Mouse (Mus musculus) layer of hippocampus, adult 11-12 months (tissue): ENCODE measurements at regions not wholly inside any gene's neighbourhood (a gene's known extent, or its start where the extent isn't known, plus 50 kb on each side); places are given as distances from the start of the nearest gene placed in this dataset.

Experiments used
- DNase-seq: peaks from one replicate; pipeline ENCODE4 v3.0.0; 2022; ENCODE audit warnings: low spot score

DNA sequence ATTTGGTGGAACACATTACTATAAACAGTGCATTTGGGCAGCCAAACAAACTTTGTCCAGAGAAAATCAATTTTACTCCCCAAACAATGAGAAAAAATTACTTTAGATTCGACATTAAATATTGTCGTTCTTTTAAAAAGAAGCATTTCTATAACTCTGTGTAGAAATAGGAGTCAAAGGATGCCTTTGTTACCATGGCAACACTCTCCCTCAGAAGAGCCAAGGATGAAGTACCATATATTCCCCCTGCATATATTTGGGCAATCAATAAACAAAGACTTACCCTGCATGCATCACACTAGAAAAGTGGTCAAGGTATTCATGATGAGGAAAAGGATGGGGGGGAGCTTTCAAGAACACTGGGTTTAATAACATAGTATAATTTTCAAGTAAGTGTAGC is 70.9 kb upstream of the Tenm2 start:
- no peak for DNase-seq
